Mouse (Mus musculus) lung, adult 2 months (tissue): ENCODE measurements at regions not wholly inside any gene's neighbourhood (a gene's known extent, or its start where the extent isn't known, plus 50 kb on each side); places are given as distances from the start of the nearest gene placed in this dataset.

Experiments
- CTCF ChIP-seq: fragments of 200-500 bp; IDR thresholded peaks from 2 replicates; pipeline ENCODE4 v1.5.1; 2011; ENCODE audit warnings: mild to moderate bottlenecking, low read length, control low read depth; ENCODE audit not compliant: insufficient read depth
- POLR2A ChIP-seq: fragments of 200-500 bp; IDR thresholded peaks from 2 replicates; pipeline ENCODE4 v1.6.1; 2011; ENCODE audit warnings: low read depth, mild to moderate bottlenecking, control low read depth, low read length, borderline replicate concordance; ENCODE audit errors: extremely low read depth

- no peak for TF ChIP-seq CTCF
- no peak for TF ChIP-seq POLR2A
Measured at GRCm38 (mm10) chr10:115702358-115702757, 114.3 kb upstream of the Tspan8 start.
